Mouse (Mus musculus): ENCODE measurements around the gene Oas1d. TPM values are rescaled to one million over a fixed set of nuclear protein-coding genes. Genes with fewer than 3 reads are reported as not detected.
"Not testable (repeated sequence)": the region's sequence is repeated elsewhere in the genome, so short reads cannot be mapped to it uniquely, and the experiment has no call there.

Oas1d gene
- polyA plus RNA-seq, 1 experiment from 2014 or later = not detected

- H3K9ac ChIP-seq (ENCODE audit: low read depth, low read length); H3K27me3 ChIP-seq (ENCODE audit: control insufficient read depth, insufficient read depth, low read depth, low read length); ATAC-seq (ENCODE audit: low read depth); H3K4me2 ChIP-seq (ENCODE audit: low read depth, low read length); H3K4me3 ChIP-seq (ENCODE audit: low read depth, low read length); H3K4me1 ChIP-seq (ENCODE audit: control insufficient read depth, low read depth, low read length); H3K27ac ChIP-seq (ENCODE audit: low read length); H3K9me3 ChIP-seq (replicated peaks; ENCODE audit: control insufficient read depth, low read length); H3K36me3 ChIP-seq (ENCODE audit: control insufficient read depth, insufficient read depth): not testable (repeated sequence)
- 44% methylated on average over 2 of the region's 2 CpGs for WGBS (ENCODE audit: insufficient replicate concordance)
Observed at GRCm38 (mm10) chr5:120919156-120919935, 5.0 kb downstream of the Oas1d start.

DNA sequence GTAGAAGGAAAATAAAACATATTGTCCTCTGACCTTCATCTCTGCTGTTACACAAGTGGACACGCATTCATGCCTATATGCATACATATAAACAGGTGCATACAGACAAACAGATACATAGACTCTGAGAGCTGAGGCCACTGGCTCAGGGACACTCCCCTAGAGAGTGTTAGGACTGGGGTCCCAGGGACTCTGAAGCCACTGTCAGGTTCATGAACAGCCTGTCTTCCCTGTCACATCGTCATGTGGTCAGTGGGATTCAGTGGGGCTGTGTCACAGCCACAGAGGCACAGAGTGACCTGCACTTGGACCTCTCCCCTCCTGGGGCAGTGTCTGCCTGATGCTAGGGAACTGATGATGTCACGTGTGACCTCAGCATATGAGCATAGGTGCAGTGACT is 6.0 kb downstream of the Oas1d start:
- H3K27me3 ChIP-seq (ENCODE audit: control insufficient read depth, insufficient read depth, low read depth, low read length) = no peaks in the 10 kb centered on the region
- no peak for ATAC-seq (ENCODE audit: low read depth)
- H3K27ac ChIP-seq (ENCODE audit: low read length) = no peak overlapping the region
- H3K36me3 ChIP-seq (ENCODE audit: control insufficient read depth, insufficient read depth) = no peaks in the 10 kb centered on the region
- no peak overlapping the region for H3K4me3 ChIP-seq (ENCODE audit: low read depth, low read length)
- 50% methylated on average over 3 of the region's 3 CpGs for whole genome bisulfite sequencing (ENCODE audit: insufficient replicate concordance)
- H3K9me3 ChIP-seq (replicated peaks; ENCODE audit: control insufficient read depth, low read length) = no peaks in the 10 kb centered on the region
- no peak overlapping the region for H3K4me2 ChIP-seq (ENCODE audit: low read depth, low read length)
- H3K4me1 ChIP-seq (ENCODE audit: control insufficient read depth, low read depth, low read length) = no peaks in the 10 kb centered on the region
- no peak overlapping the region for H3K9ac ChIP-seq (ENCODE audit: low read depth, low read length)

GRCm38 (mm10) chr5:120923969-120924368 is 9.6 kb downstream of the Oas1d start:
- Histone ChIP-seq H3K9me3 (replicated peaks; ENCODE audit: control insufficient read depth, low read length) (no peaks in the 10 kb centered on the region), H3K27me3 (ENCODE audit: control insufficient read depth, insufficient read depth, low read depth, low read length) (no peaks in the 10 kb centered on the region), H3K4me1 (ENCODE audit: control insufficient read depth, low read depth, low read length) (no peaks in the 10 kb centered on the region), H3K27ac (ENCODE audit: low read length) (no peak overlapping the region), H3K9ac (ENCODE audit: low read depth, low read length) (no peak overlapping the region), H3K4me2 (ENCODE audit: low read depth, low read length) (no peak overlapping the region), H3K36me3 (ENCODE audit: control insufficient read depth, insufficient read depth) (no peaks in the 10 kb centered on the region), H3K4me3 (ENCODE audit: low read depth, low read length) (no peak overlapping the region)
- ATAC-seq (ENCODE audit: low read depth) = no peak
- 53% methylated on average over 4 of the region's 4 CpGs for WGBS (ENCODE audit: insufficient replicate concordance)

GRCm38 (mm10) chr5:120924520-120924919 is 10.2 kb downstream of the Oas1d start:
- H3K27ac ChIP-seq (ENCODE audit: low read length); H3K9me3 ChIP-seq (replicated peaks; ENCODE audit: control insufficient read depth, low read length); H3K36me3 ChIP-seq (ENCODE audit: control insufficient read depth, insufficient read depth); H3K4me2 ChIP-seq (ENCODE audit: low read depth, low read length); H3K4me3 ChIP-seq (ENCODE audit: low read depth, low read length); H3K4me1 ChIP-seq (ENCODE audit: control insufficient read depth, low read depth, low read length); H3K27me3 ChIP-seq (ENCODE audit: control insufficient read depth, insufficient read depth, low read depth, low read length); H3K9ac ChIP-seq (ENCODE audit: low read depth, low read length); ATAC-seq (ENCODE audit: low read depth): not testable (repeated sequence)
- WGBS (ENCODE audit: insufficient replicate concordance) = 63% methylated on average over 4 of the region's 4 CpGs

DNA sequence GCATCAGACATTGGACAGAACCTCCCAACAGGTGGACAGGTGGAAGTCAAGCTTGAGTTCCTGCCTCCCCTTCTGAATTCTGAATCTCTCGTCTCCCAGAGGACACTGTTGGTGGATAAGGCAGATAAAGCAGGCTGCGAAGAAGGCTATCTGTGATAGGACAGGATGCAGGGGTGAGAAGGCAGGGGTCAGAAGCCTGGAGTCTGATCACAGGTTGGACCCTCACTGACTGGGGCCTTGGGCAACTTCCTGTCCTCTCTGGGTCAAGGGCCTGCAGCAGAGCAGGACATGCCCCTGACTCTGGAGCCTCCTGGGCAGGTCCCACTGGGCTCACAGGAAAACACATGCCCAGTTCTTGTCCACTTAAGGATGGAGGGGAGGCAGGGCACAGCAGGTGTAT is 12.0 kb downstream of the Oas1d start:
- H3K27ac ChIP-seq (ENCODE audit: low read length); ATAC-seq (ENCODE audit: low read depth); H3K36me3 ChIP-seq (ENCODE audit: control insufficient read depth, insufficient read depth); H3K4me2 ChIP-seq (ENCODE audit: low read depth, low read length); H3K27me3 ChIP-seq (ENCODE audit: control insufficient read depth, insufficient read depth, low read depth, low read length); H3K4me3 ChIP-seq (ENCODE audit: low read depth, low read length); H3K4me1 ChIP-seq (ENCODE audit: control insufficient read depth, low read depth, low read length); H3K9me3 ChIP-seq (replicated peaks; ENCODE audit: control insufficient read depth, low read length); H3K9ac ChIP-seq (ENCODE audit: low read depth, low read length): not testable (repeated sequence)
- 42% methylated on average over 2 of the region's 2 CpGs for WGBS (ENCODE audit: insufficient replicate concordance)

GRCm38 (mm10) chr5:120927036-120927435 is 12.7 kb downstream of the Oas1d start:
- Histone ChIP-seq H3K4me3 (ENCODE audit: low read depth, low read length) (no peak overlapping the region), H3K4me2 (ENCODE audit: low read depth, low read length) (no peak overlapping the region), H3K4me1 (ENCODE audit: control insufficient read depth, low read depth, low read length) (no peaks in the 10 kb centered on the region), H3K9me3 (replicated peaks; ENCODE audit: control insufficient read depth, low read length) (no peaks in the 10 kb centered on the region), H3K36me3 (ENCODE audit: control insufficient read depth, insufficient read depth) (no peaks in the 10 kb centered on the region), H3K27ac (ENCODE audit: low read length) (no peak overlapping the region), H3K27me3 (ENCODE audit: control insufficient read depth, insufficient read depth, low read depth, low read length) (no peaks in the 10 kb centered on the region), H3K9ac (ENCODE audit: low read depth, low read length) (no peak overlapping the region)
- WGBS (ENCODE audit: insufficient replicate concordance) = 11% methylated on average over 1 of the region's 1 CpGs
- no peak for ATAC-seq (ENCODE audit: low read depth)

DNA sequence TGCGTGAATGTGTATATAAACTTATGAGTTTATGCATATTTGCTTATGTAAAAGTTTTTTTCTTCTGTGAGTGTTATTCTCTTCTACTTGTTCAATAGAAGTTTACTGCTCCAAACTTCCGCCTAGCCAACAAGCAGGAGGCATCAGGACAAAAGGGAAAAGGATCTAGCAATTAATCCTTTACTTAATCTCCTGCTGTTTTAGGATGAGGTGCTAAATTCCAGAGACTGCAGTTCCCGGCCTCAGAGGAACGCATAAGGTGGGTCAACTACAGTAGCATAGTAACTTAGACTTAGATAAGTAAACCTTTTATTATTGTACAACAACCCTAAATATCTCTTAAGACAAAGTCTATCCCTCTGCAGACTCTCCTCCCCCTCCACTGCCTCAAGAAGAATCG is 19.6 kb downstream of the Oas1d start:
- ATAC-seq (ENCODE audit: low read depth) = no peak
- H3K4me2 ChIP-seq (ENCODE audit: low read depth, low read length) = no peak overlapping the region
- H3K9ac ChIP-seq (ENCODE audit: low read depth, low read length) = no peak overlapping the region
- 26% methylated on average over 5 of the region's 5 CpGs for WGBS (ENCODE audit: insufficient replicate concordance)
- no peak overlapping the region for H3K27ac ChIP-seq (ENCODE audit: low read length)
- no peaks in the 10 kb centered on the region for H3K9me3 ChIP-seq (replicated peaks; ENCODE audit: control insufficient read depth, low read length)
- no peaks in the 10 kb centered on the region for H3K4me1 ChIP-seq (ENCODE audit: control insufficient read depth, low read depth, low read length)
- H3K36me3 ChIP-seq (ENCODE audit: control insufficient read depth, insufficient read depth) = no peaks in the 10 kb centered on the region
- no peaks in the 10 kb centered on the region for H3K27me3 ChIP-seq (ENCODE audit: control insufficient read depth, insufficient read depth, low read depth, low read length)
- H3K4me3 ChIP-seq (ENCODE audit: low read depth, low read length) = no peak overlapping the region

DNA sequence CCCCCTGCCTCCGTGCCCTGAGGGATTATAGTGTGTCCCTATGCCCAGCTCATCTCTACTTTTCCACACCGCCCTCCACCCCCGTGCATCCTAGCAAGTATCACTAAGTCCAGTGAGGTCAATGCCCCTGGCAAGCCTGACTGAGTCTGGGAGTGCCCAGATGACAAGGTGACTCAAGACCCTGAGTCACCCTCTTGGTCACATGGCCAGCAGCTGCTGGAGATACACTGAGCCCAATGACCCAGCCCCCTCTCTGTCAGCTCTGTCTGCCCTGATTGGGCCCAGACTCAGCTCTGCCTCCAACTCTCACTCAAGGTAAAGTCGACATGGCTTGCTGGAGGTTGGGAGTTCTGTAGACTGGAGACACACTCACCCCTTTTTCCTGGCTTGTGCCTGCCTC is 23.5 kb downstream of the Oas1d start:
- Histone ChIP-seq H3K27me3 (ENCODE audit: control insufficient read depth, insufficient read depth, low read depth, low read length) (no peaks in the 10 kb centered on the region), H3K9me3 (replicated peaks; ENCODE audit: control insufficient read depth, low read length) (no peaks in the 10 kb centered on the region), H3K4me2 (ENCODE audit: low read depth, low read length) (no peak overlapping the region), H3K4me1 (ENCODE audit: control insufficient read depth, low read depth, low read length) (no peaks in the 10 kb centered on the region), H3K27ac (ENCODE audit: low read length) (no peak overlapping the region), H3K9ac (ENCODE audit: low read depth, low read length) (no peak overlapping the region), H3K36me3 (ENCODE audit: control insufficient read depth, insufficient read depth) (no peaks in the 10 kb centered on the region), H3K4me3 (ENCODE audit: low read depth, low read length) (no peak overlapping the region)
- 51% methylated on average over 4 of the region's 4 CpGs for WGBS (ENCODE audit: insufficient replicate concordance)
- ATAC-seq (ENCODE audit: low read depth) = no peak

DNA sequence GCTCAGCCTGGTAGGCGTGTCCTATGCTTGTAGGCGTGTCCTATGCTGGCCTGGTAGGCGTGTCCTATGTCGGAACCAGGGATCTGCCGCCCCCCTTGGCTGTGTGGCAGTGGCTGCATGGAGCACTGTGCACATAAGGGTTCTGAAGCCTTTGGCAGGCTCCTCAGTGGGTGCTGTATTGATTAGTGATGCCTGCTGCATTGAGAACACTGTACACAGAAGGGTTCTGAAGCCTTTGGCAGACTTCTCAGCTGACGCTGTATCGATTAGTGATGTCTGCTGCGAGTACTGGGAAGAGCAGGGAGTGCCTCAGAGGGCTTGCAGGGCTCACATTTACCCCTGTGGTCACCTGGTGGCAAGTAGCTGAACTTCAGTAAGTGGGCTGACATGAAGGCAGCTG is 24.2 kb downstream of the Oas1d start:
- H3K27me3 ChIP-seq (ENCODE audit: control insufficient read depth, insufficient read depth, low read depth, low read length) = no peaks in the 10 kb centered on the region

More for the DNA sequence above, 24.2 kb downstream of the Oas1d start:
- no peak overlapping the region for H3K4me3 ChIP-seq (ENCODE audit: low read depth, low read length)
- ATAC-seq (ENCODE audit: low read depth) = no peak
- H3K36me3 ChIP-seq (ENCODE audit: control insufficient read depth, insufficient read depth) = no peaks in the 10 kb centered on the region
- no peak overlapping the region for H3K9ac ChIP-seq (ENCODE audit: low read depth, low read length)
- WGBS (ENCODE audit: insufficient replicate concordance) = 22% methylated on average over 8 of the region's 8 CpGs
- no peaks in the 10 kb centered on the region for H3K9me3 ChIP-seq (replicated peaks; ENCODE audit: control insufficient read depth, low read length)
- H3K27ac ChIP-seq (ENCODE audit: low read length) = no peak overlapping the region
- H3K4me1 ChIP-seq (ENCODE audit: control insufficient read depth, low read depth, low read length) = no peaks in the 10 kb centered on the region
- no peak overlapping the region for H3K4me2 ChIP-seq (ENCODE audit: low read depth, low read length)

Measured in liver, embryonic 16.5 days (tissue).